Mouse (Mus musculus) left cerebral cortex, postnatal 10 days (tissue): ENCODE data around the gene Skap1. TPM values are rescaled to one million over a fixed set of nuclear protein-coding genes. Genes with fewer than 3 reads are reported as not detected.

Experiments used
- DNase-seq, 2 experiments: peaks; one replicate each; pipeline ENCODE4 v3.0.0; 2021 to 2022; ENCODE audit warnings: low spot score in 2 of 2, mixed read lengths in 1 of 2; ENCODE audit errors: extremely low spot score in 1 of 2
- intact Hi-C: fragments of 180-260 bp; cut with DNase I; formaldehyde crosslinking; loops from one replicate; pipeline ENCODE4 v1.15.1; 2025
- total RNA-seq, 2 experiments: library from RNA; stranded (reverse); gene quantifications; 2 replicates each; pipeline ENCODE4 v1.2.3; 2021

Gene Skap1
- total RNA-seq: 1 to 10 TPM; 1.3 to 1.6 TPM

- peak in 1 of 2 experiments; percentile 40 for DNase-seq
- intact Hi-C loops: no loop called here
These were observed at the start of gene Skap1 for GRCm38 (mm10) chr11:96463986-96464715. Gene Skap1 (plus strand): TSS chr11:96464593.

- peak in 1 of 2 experiments; percentile 4 for DNase-seq
- intact Hi-C loops: loop anchor here (10.0 kb wide), 1 partner anchor 114 kb away; no protein-coding TSS in a partner anchor
These were observed 43.3 kb upstream of the Skap1 start for GRCm38 (mm10) chr11:96421074-96421473.

- DNase-seq: no peak
- intact Hi-C loops: loop anchor here (10.0 kb wide), 1 partner anchor 113 kb away; no protein-coding TSS in a partner anchor
These were observed 42.7 kb upstream of the Skap1 start for GRCm38 (mm10) chr11:96421517-96422265.

GRCm38 (mm10) chr11:96425193-96425592 lies 39.2 kb upstream of the Skap1 start:
- DNase-seq: no peak
- intact Hi-C loops: loop anchor here (10.0 kb wide), 1 partner anchor 110 kb away; no protein-coding TSS in a partner anchor

- intact Hi-C loops: loop anchor here (10.0 kb wide), 1 partner anchor 109 kb away; no protein-coding TSS in a partner anchor
- DNase-seq: no peak
These were observed 38.2 kb upstream of the Skap1 start for GRCm38 (mm10) chr11:96426191-96426590.

GRCm38 (mm10) chr11:96426805-96427204 lies 37.6 kb upstream of the Skap1 start:
- intact Hi-C loops: loop anchor here (10.0 kb wide), 1 partner anchor 108 kb away; no protein-coding TSS in a partner anchor
- no peak for DNase-seq

- intact Hi-C loops: loop anchor here (10.0 kb wide), 1 partner anchor 106 kb away; no protein-coding TSS in a partner anchor
- DNase-seq: no peak
These were observed 35.3 kb upstream of the Skap1 start for GRCm38 (mm10) chr11:96429062-96429461.

- intact Hi-C loops: loop anchor here (10.0 kb wide), 1 partner anchor 105 kb away; no protein-coding TSS in a partner anchor
These were observed 34.5 kb upstream of the Skap1 start for GRCm38 (mm10) chr11:96429891-96430290.

GRCm38 (mm10) chr11:96431871-96432270 lies 32.5 kb upstream of the Skap1 start:
- no peak for DNase-seq
- intact Hi-C loops: no loop called here

More at GRCm38 (mm10) chr11:96429891-96430290, 34.5 kb upstream of the Skap1 start:
- no peak for DNase-seq

- DNase-seq: no peak
- intact Hi-C loops: no loop called here
These were observed 29.5 kb upstream of the Skap1 start for GRCm38 (mm10) chr11:96434888-96435287.

- intact Hi-C loops: no loop called here
- DNase-seq: peak in 1 of 2 experiments; percentile 11
These were observed 27.9 kb upstream of the Skap1 start for GRCm38 (mm10) chr11:96436525-96436924.

GRCm38 (mm10) chr11:96438787-96439186 lies 25.6 kb upstream of the Skap1 start:
- intact Hi-C loops: no loop called here
- DNase-seq: peak in 1 of 2 experiments; percentile 58

- DNase-seq: no peak
- intact Hi-C loops: no loop called here
These were observed 22.7 kb upstream of the Skap1 start for GRCm38 (mm10) chr11:96441546-96442185.

GRCm38 (mm10) chr11:96442468-96442867 lies 21.9 kb upstream of the Skap1 start:
- DNase-seq: no peak
- intact Hi-C loops: no loop called here

GRCm38 (mm10) chr11:96447931-96448330 lies 16.5 kb upstream of the Skap1 start:
- DNase-seq: no peak
- intact Hi-C loops: no loop called here

- no peak for DNase-seq
- intact Hi-C loops: no loop called here
These were observed 9.3 kb upstream of the Skap1 start for GRCm38 (mm10) chr11:96455111-96455510.

- intact Hi-C loops: no loop called here
- no peak for DNase-seq
These were observed 8.6 kb upstream of the Skap1 start for GRCm38 (mm10) chr11:96455699-96456326.

- DNase-seq: no peak
- intact Hi-C loops: no loop called here
These were observed 7.7 kb upstream of the Skap1 start for GRCm38 (mm10) chr11:96456508-96457305.
